Mouse (Mus musculus): Measurements from ENCODE around the gene Thtpa.

Gene Thtpa

DNA sequence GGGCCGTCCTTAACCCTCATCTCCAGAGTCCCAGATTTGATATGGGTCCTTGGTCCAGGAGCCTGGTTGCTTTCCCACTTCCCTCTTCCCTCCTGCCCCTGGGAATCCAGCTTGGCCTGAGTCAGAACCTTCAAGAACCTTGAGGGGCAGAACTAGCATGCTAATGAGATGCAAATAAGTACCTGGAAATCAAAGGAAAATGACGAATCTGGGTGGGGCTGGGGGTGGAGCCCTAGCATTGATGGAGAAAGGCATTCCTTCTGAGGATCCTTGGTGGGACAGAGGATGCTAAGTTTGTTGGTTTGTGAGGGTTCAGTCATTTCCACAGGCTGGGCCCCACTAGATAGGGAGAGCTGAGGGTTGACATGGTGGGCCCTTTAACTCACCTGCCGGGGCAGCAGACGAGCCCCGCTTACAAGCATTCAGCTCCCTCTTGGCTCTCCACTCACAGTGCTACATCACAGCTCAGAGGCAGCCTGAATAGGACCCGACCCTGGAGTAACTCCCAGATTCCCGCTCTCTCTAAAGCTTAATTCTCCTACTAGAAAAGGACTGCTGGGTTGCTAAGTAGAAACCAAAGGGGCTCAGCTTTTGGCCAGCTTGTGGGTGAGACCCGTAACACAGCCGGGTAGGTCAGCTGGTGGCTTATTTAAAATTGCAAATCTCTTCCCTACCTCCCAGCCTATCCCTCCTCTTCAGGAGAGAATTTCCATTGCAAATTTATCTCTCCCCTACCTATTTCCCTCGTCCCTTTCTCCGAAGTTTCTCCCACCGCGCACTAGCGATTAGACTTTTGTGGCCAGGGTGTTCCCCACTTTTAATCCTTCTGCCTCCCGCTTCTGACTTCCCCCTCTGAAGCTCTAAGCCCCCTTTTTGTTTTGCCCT is 16.9 kb upstream of the Thtpa start:
- no peak for DNase-seq (ENCODE audit: low spot score in 2 of 2)

DNA sequence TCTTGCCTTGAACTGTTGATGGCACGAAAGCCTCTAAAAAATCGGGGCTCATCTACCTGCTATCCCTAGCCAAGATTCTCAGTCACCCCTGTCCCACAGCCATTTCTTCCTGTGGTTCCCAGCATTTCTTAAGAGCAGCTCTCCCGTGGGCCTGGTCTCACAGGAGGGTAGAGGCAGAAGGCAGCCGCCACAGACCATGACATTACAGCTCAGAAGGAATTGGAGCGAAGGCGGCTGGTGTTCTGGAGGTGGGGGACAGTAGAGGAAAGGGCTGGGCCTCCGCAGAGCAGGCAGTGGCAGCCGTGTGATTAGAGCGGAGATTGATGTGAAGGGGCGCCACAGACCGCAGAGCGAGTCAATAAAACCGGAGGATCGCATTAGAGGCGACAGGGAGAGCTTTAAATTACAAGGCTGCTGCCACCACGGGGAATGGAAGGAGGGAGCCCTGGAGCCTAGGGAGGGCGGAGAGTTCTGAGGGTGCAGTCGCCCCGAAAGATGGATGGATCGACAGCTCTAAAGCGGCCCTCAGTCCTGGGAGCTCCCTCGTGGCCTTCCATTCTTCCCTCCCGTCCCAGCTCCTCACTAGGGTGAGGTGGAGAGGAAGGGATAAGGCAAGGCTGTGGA is 16.1 kb upstream of the Thtpa start:
- DNase-seq (ENCODE audit: low spot score in 2 of 2) = no peak

DNA sequence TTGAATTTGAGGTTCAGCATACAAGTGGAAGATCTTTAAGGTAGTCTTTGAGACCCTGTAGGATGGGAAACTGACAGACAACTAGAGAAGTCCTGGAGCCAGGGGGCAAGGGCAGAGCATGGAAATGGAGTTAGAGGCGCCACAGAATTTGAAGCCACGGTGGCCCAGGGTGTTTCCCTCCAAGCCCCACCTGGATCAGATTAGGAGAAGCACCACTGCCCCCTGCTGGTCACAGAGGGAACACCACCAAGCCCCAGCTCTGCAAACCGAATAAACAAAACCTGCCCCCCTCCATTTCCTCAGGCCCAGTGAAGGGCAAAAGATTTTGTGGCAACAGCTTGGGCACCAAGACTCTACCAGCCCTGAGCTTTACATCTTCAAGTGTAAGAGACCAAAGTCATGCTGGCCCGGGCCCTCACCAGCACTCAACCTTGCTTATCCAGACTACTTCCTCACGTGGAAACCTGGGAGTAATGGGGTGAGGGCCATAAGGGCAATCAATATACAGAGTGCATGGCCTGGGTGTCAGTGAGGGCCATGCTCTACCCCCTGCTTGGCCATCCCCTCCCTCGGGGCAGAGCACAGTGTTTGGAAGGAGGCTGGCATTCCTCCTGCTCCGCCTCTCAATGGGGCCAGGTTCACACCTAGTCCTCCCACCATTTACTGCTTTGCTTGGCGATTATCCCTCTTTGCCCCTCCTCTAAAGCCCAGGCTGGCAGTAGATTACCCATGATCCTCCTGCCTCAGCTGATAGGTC is 15.2 kb upstream of the Thtpa start:
- peak in 1 of 2 experiments; percentile 76 for DNase-seq (ENCODE audit: low spot score in 2 of 2)

- no peak for DNase-seq (ENCODE audit: low spot score in 2 of 2)
Observed at GRCm38 (mm10) chr14:55081105-55081504, 13.5 kb upstream of the Thtpa start.

DNA sequence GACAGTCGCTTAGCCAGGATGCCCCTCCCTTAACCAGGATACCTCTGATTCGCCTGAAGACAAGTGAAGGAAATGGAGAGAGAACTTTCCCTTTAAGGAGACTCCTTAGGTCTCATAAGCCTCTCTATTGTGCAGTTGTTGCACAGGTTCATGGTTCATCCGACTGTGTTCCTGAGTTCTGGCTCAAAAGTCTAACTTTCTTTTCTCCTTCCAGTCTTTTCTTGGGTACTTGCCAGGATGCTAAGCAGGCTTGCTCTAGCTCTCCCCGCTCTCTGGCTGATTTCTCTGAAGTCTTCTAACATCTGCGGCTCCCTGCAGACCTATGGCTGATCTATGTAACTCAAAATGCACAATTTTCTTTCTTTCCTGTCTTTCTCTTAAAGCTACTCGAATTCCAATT is 11.1 kb upstream of the Thtpa start:
- DNase-seq (ENCODE audit: low spot score in 2 of 2) = no peak

DNA sequence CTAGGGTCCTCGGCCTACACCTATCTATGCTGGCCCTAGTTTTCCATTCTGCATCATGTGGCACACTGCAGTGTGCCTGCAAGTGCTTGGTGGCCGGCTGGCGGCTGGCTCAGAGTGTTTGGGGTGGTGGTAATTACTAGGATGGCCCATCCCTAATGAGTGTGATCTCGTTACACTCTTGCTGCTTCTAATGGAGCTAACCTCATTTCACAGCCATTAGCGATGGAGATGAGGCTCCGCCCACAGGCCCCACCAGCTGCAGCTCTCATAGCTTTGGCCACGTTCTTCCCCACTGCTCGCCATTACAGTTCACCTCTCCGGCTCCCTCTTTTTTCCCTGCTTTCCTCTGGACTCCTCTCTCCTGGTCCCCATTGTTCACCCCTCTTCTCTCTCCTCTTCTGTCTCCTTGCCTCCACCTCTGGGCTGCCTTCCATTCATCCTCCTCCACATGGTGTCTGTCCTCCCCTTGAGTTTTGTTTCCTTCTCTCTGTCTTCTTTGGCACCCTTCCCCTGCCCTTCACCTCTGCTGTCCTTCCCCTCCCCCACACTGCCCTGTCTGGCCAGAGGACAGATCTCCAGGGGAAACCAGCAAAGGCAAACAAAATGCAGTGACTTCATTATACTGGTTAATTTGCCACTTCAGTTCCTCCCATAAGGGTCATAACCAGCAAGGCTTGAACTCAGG is 9.1 kb upstream of the Thtpa start:
- no peak for DNase-seq (ENCODE audit: low spot score in 2 of 2)

- DNase-seq (ENCODE audit: low spot score in 2 of 2) = no peak
Observed at GRCm38 (mm10) chr14:55086009-55086514, 8.5 kb upstream of the Thtpa start.

DNA sequence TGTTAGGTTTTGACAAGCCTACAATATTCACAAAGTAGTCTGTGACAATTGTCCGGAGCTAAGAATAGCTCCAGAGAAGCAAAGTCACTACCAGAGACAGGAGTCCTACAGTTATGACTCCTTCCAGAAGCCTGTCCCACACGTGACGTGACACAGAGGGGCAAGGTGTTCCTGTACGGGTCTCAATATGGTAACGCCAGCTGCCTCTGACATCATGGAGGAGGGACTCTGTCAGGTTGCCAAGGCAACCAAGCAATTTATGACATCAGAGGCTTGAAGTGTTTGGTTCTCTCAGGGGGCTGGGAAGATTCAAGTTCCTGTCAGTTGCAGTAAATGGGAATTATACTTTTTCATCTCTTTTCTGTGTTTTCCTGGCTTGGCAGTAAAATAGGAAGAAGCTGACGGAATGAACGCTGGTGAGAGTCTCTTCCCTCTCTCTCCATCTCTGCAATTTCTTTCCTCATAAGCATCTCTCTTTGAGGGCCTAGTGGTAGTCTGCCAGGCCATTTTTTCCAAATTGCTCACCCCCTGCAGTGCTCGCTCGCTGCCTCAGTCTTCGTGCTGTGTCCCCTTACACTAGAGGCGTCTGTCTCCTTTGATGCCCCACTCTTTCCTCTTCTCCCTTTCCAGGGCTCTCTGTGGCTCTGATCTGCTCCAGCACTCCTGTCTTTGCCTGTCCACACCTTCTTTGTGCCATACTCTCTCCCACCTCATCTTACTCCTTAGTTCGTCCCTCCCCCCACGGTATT is 5.2 kb upstream of the Thtpa start:
- DNase-seq (ENCODE audit: low spot score in 2 of 2) = peak in 1 of 2 experiments; percentile 71

- no peak for DNase-seq (ENCODE audit: low spot score in 2 of 2)
Observed at GRCm38 (mm10) chr14:55091209-55091865, 3.2 kb upstream of the Thtpa start.

- peak; percentile 89 to 97 for DNase-seq (ENCODE audit: low spot score in 2 of 2)
Observed at GRCm38 (mm10) chr14:55092011-55092577, 2.5 kb upstream of the Thtpa start, which contains the start of gene Zfhx2. Gene Zfhx2 (minus strand): TSS chr14:55092324.

DNA sequence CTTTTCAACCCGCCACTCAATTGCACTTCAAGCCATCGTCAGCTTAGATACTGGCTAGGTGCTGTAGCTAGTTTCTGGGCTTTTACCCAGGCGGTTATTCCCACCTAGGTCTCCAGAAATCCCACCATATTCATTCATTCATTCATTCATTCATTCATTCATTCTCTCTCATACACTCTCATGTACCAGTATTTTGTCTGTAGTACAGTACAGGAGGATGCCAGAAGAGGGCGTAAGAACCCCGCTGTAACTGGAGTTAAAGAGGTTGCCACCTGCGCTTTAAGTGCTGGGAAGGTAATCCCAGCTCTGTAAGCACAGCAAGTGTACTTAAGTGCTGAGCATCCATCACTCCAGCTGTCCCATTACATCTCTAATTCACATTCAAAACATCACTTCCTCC is 657 bp upstream of the Thtpa start:
- no peak for DNase-seq (ENCODE audit: low spot score in 2 of 2)

DNA sequence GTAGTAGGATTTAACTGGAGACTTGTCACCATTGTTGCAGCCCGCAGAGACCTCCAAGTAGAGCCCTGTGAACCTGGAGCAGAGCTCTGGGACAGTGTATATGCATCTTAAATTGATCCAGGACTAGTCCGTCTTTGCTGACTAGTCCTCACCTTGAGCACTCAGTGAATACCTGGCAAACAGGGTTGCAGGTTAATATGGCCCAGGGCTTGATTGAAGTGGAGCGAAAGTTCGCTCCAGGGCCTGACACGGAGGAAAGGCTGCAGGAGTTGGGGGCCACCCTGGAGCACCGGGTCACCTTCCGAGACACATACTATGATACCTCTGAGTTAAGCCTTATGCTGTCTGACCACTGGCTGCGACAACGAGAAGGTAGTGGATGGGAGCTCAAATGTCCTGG is 679 bp downstream of the Thtpa start:
- no peak for DNase-seq (ENCODE audit: low spot score in 2 of 2)

GRCm38 (mm10) chr14:55095671-55096070 is 1.1 kb downstream of the Thtpa start:
- no peak for DNase-seq (ENCODE audit: low spot score in 2 of 2)

DNA sequence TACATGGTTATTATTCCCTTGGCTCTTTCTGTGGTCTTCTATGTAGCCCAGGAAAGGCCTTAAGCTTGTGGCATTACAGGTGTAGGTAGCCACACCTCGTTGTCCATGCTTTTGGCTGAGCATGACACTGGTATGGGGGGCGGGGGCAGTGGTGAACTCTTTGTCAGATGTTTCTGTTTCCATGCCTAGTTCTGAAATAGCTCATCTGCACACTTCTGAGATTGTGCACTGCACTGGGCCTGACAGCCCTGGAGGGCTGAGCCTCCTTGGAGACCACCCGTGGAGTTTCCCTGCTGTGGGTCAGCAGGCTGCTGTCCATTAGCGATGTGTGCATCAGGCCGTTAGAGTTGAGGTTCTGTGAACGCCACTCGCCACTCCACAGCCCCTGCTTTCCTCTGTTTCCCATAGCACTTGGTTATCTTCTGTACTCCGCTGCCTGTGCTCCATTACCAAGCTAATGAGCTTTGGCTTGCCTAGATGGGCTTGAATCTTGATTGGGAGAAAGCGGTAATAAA is 2.0 kb downstream of the Thtpa start:
- DNase-seq (ENCODE audit: low spot score in 2 of 2) = no peak

DNA sequence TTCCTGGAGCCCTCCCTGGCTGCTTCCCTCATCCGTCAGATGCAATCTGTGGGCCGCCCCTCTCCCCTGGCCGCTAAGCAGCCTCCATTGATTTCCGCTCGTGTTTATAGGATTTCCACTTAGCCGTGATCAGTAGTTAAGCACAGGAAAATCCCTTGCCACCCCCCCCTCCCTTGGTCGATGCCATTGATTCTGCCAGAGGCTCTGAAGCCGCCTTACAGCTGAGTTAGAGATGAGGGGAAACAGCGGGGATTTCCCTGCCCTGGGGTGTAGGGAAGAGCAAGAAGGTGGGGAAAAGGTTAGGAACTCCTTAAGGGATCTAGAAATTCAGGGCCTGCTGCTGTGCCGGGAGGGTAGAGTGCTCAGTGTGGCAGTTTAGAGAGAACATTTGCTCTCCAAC is 3.1 kb downstream of the Thtpa start:
- DNase-seq (ENCODE audit: low spot score in 2 of 2) = no peak

DNA sequence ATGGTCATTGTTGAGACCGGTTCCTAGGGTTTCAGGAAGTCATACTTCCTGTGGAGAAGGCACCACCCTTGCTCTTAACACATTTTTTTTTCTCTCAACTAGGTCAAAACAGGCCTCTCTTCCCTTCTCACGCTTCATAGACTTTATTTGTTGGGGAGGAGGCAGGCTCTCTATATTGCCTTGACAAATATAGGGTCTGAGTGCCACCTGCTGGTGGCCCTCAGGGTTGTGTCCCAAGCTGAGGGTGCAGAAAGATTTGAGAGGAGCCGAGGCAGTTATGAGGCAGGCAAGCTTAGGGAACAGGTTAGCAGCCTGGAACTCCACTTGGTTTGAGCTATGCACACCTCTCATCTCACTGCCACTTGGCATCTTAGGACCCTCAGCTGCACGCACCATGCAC is 3.5 kb downstream of the Thtpa start:
- DNase-seq (ENCODE audit: low spot score in 2 of 2) = no peak

DNA sequence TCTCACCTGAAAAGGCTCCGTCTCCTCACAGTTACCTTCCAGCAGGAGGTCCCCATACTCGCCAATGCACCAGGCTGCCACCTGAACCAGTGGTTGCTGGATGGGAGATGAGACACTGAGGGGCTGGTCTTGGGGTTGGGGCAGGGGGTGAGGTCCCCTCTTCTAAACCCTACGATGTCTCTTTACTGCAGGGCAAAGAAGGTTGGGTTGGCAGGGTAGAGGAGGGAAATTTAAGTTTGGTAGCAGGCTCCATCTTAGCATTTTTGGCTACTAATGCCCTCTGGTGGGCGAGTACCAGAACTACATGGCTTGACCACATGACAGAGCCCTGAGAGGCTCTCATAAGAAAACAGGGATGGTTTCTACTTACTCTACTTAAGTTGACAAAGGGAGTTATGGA is 7.0 kb downstream of the Thtpa start:
- peak in 1 of 2 experiments; percentile 78 for DNase-seq (ENCODE audit: low spot score in 2 of 2)

GRCm38 (mm10) chr14:55102253-55102785 is 7.7 kb downstream of the Thtpa start:
- no peak for DNase-seq (ENCODE audit: low spot score in 2 of 2)

DNA sequence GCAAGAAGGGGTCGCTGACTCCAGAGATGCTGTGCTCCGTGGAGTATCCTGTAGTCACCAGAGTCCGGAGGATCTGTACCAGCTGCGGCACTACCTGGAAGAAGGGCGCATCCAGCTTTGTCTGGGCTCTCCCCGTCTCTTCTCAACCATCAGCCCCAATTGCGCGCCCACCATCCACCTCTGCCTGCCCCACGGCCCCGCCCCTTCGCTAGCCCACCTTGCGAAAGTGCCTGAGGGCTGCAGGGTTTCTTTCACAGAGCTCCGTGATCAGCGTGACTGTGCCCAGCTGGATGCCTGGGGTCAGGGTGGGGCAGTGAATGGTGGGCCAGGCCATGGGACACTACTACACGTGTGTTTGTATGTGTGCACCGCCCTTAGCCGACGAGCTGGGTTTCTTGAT is 9.8 kb downstream of the Thtpa start:
- no peak for DNase-seq (ENCODE audit: low spot score in 2 of 2)

DNA sequence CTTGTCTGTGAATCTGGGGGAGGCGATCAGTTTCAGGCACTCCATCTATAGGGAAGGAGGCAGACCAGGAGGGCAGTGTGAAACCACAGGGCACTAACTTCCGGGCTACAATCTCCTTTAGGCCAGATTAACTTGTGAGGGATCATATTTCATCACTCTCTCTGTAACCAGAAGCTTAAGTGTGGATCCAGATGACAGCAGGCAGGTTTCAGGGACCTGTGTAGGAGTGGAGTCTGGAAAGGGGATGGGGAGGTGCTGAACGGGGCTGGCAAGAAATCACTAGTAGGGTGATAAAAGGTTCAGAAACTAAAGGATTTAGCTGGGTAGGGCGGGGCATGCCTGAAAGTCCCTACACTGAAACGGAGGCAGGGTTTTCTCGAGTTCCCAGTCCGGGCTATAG is 10.8 kb downstream of the Thtpa start:
- no peak for DNase-seq (ENCODE audit: low spot score in 2 of 2)
